Mouse (Mus musculus) hindlimb bud, embryonic 11.5 days (tissue): ENCODE results near the gene Trmu.

Experiments used
- DNase-seq: peaks from one replicate; pipeline ENCODE4 v3.0.0-alpha.2; 2012; ENCODE audit warnings: low read depth, low spot score; ENCODE audit errors: extremely low spot score

The Trmu gene

DNA sequence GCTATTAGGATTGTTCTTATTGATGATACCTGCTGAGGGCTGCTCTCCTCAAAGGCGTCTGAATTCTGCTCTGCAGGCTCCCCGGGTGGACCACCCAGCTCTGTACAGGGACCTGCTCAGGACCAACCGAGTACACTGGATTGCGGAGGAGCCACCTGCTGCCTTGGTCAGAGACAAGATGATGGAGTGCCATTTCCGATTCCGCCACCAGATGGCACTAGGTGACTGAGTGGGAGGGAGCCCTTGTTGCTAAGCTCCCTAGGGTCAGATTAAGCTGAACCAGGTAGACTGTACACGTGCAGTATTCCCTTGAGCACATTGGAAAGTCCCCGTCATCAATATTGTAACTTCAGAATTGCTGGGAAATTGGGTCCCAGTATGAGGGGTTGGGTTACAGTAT, 17.2 kb downstream of the Trmu start:
- peak; percentile 56 for DNase-seq

DNA sequence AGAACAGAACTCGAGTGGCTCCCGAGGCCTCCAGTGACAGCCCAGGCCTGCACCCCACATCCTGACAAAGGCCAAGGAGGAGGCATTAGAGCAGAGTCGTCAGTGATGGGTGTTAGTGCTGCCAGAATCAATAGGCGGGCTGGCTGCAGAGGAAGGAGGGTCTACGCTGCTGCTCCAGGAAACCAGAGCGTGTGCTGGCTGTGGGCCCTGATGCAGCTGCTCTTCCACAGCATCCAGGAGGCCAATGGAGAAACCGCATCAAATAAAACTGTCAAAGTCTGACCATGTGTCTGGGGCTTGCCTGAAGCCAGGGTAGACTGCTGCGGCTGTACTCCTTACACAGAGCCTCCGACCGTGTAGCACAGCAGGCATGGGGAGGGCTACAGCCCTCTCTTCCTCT, 18.0 kb downstream of the Trmu start:
- no peak for DNase-seq

GRCm38 (mm10) chr15:85899396-85899795, 20.3 kb downstream of the Trmu start:
- DNase-seq, result no peak

GRCm38 (mm10) chr15:85900318-85900717, 21.2 kb downstream of the Trmu start:
- DNase-seq, result no peak

DNA sequence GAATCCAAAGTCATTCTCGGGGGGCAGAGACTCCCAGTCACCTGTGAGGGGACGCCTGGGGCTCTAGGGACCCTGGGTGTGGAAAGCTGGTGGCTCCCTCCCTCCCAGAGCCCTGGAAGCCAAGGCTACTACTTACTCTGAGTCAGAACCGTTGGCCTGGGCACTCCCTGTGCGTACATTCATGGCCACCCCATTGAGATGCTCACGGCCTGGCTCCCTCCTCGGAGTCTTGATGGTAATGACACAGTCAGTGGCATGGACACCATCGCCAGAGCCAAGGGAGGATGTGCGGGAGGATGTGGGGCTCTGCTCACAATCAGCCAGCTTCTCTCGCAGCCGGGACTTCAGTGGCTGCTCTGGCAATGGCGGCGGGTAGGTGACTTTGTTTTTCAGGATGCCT, 21.7 kb downstream of the Trmu start:
- DNase-seq, result no peak

DNA sequence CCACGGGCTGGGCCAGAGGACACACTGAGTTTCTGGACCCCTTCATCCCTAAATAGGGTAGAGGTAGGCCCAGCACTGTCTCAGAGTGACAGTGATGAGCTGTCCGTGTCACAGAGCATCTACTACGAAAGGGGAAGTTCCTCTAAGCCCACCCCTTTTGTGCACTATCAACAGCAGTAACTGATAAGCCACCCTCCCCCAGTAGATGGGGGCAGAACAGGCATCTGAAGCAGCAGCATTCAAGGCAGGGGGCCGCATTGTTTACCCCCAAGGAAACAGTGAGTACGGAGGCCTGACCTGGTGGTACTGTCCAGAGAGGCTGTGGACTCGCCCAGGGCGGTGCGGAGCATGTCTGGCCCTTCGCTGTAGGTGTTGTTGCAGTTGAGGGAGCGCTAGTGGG, 23.4 kb downstream of the Trmu start:
- DNase-seq, result no peak

DNA sequence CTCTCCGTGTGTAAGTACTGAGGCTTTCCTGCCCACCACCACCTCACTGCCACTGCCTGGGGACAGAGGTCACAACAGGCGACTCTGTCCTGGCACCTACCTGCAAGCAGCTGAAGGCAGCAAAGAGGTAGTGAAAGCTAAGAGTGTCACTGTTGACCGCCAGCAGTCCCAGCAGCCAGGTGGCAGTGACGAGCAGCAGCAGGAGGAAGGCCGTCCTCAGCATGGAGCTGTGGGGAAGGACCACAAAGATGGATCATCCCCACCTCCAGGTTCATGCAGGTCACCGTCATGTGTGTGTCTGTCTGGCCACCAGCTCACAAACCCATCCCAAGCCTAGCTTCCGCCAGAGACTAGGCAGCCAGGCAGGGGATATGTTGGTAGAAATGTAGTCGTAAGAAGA, 24.7 kb downstream of the Trmu start:
- no peak for DNase-seq

DNA sequence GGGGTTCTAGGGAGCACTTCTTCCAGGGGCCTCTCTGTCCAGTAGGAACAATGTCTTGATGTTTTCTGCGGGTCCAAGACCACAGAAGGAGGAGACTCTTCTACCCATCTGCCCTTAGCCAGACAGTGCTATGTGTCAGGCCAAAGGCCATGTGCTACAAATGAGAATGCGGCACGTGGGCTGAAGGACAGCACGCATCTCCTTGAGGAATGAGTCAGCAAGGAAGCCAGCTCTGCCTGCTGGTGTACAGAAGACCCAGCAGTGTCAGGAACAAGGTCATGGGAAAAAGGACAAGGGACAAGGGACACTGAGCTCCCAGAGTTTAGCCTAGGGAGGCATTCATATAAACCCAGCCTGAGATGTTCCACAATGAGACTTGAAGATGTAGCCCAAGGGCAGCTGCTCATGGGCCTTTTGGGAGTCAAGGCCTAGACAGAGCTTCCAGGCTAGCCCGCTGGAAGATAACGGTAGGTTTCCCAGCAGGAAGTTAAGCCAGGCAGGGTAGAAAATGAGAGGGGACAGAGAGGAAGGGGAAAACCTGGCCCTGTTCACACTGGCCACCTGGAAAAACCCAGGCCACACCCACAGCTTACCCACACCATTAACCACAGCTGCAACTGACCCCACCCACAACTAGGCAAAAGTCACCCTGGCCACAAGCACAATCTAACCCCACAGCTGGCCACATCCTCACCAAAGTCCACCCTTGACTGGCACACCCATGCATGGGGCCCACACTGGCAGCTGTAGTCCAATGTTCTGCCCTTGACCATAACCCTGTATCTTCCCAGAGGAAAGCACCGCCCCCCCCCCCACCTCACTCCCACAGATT, 29.8 kb downstream of the Trmu start:
- no peak for DNase-seq

- DNase-seq, result no peak
Observed at GRCm38 (mm10) chr15:85909492-85909829, 30.3 kb downstream of the Trmu start.

GRCm38 (mm10) chr15:85909931-85910330, 30.8 kb downstream of the Trmu start:
- DNase-seq, result no peak

- DNase-seq, result peak; percentile 39
Observed at GRCm38 (mm10) chr15:85913605-85914004, 34.5 kb downstream of the Trmu start.

- no peak for DNase-seq
Observed at GRCm38 (mm10) chr15:85919191-85919891, 40.2 kb downstream of the Trmu start.

DNA sequence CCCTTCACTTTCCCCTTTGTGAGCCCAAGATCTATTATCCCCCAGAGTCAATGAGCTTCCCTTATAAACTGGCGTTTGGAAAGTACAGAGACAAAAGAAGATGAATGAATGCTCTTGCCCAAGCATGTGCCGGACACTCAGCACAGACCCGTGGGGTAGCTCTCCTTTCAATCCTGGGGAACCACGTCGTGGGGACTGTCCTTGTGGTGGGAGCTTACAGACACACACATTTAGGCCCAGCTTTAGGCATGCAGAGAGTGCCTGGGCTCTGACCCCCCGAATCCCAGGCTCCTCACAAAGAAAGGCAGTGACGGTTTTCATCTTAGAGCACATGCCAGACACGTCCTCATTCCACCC, 40.8 kb downstream of the Trmu start:
- DNase-seq, result no peak

- DNase-seq, result no peak
Observed at GRCm38 (mm10) chr15:85921855-85922254, 42.7 kb downstream of the Trmu start.

- no peak for DNase-seq
Observed at GRCm38 (mm10) chr15:85928161-85928560, 49.0 kb downstream of the Trmu start.

DNA sequence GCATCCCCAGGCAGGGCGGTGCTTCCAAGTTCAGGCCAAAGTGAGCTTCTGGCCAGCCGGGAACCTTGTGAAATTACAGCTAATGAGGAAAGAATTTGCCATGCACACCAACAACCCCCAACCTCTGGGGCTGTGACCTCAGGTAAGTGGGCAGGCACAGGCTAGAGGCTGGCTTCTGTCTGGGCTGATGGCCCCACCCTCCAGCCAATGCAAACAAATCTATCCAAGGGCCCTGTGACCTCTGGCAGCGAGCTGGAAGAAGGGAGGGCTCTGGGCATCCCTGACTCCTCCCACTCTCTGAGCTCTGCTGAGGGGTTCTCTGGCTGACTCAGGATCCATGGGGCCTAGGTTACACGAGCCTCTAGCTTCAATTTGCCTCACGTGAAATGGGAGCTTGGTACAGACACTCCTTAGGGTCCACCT, 56.5 kb downstream of the Trmu start:
- DNase-seq, result no peak
